Mouse (Mus musculus) megakaryocyte progenitor cell, adult 5-6 weeks (primary cell): ENCODE measurements around the gene Sncg. TPM values are rescaled to one million over a fixed set of nuclear protein-coding genes. Genes with fewer than 3 reads are reported as not detected.

Source experiments
- ATAC-seq: replicated peaks from 2 replicates; pipeline ENCODE4 v1.8.0; 2016; ENCODE audit warnings: mild to moderate bottlenecking, moderate TSS enrichment, inconsistent platforms; ENCODE audit not compliant: poor library complexity
- total RNA-seq, 2 experiments: library from RNA; stranded (forward) in 1 of 2; stranded (reverse) in 1 of 2; fragments of 157-497, 149-512 nt in 1 of 2; fragments of 200-1000 nt in 1 of 2; gene quantifications; 2 replicates each; pipeline versions ENCODE4 v1.2.3 to v1.2.4; 2015 to 2017

Sncg gene
- total RNA-seq, 2 experiments from 2014 or later, result not detected

GRCm38 (mm10) chr14:34344361-34344760, 30.2 kb downstream of the Sncg start:
- no peak for ATAC-seq

DNA sequence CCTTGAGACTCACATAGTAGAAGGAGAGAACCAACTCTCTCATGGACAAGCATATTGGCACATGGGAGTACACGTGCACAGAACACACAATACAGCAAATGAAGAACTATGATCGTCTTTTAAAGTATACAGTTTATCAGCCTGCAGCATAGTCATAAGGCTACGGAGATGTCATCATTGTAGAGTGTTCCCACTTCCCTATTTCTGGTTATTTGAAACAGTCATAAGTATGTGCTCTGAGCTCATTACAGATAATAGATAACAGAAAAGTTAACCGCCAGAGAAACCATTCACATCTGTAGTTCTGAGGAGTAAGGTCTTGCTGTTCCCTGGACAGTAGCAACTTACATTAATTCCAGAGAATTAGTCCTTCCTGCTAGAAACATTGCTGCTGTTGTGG, 31.5 kb downstream of the Sncg start:
- ATAC-seq, result peak; percentile 92

GRCm38 (mm10) chr14:34341993-34342392, 32.6 kb downstream of the Sncg start:
- ATAC-seq, result no peak

DNA sequence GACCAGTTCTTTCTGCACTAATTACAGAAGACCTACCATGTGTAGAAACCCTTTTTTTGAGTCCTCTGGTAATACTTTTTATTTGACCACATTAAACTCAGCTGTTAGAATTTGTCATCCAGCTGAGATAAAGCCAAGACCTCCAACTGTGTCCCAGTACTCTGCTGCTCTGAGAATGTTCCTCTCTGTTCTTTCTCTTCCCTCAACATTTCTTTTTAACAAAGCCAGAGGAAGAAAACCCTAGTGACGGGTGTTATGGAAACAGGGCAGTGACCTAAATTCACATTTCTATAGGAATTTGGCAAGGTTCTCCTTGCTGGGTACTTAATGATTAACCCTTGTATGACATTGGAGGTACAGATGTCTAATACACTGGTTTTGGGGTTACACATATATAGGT, 35.1 kb downstream of the Sncg start:
- ATAC-seq, result no peak

GRCm38 (mm10) chr14:34332476-34332875, 42.1 kb downstream of the Sncg start:
- ATAC-seq, result no peak

DNA sequence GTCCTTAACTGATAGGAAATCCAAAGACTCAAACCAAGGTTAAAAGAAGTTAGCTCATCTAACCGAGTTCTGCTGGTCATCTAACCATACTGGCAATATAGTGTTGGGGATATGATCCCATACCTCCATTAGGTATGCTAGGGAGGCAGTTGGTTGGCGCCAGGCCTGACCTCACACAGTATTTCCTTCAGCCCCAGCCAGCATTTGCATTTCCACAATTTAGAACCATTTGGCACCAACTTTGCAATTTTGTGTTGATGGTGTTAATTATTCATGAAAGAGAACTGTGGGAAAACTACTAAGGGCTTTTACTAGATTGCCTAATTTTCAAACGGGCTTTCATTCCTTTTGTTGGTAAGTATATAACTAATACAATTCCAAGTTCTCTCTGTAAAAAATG, 42.7 kb downstream of the Sncg start:
- ATAC-seq, result no peak

GRCm38 (mm10) chr14:34330657-34331158, 43.9 kb downstream of the Sncg start:
- ATAC-seq, result no peak

GRCm38 (mm10) chr14:34327618-34328017, 47.0 kb downstream of the Sncg start:
- peak; percentile 29; the same call in 1 of the 2 replicates for ATAC-seq

GRCm38 (mm10) chr14:34326606-34327005, 48.0 kb downstream of the Sncg start:
- no peak for ATAC-seq

DNA sequence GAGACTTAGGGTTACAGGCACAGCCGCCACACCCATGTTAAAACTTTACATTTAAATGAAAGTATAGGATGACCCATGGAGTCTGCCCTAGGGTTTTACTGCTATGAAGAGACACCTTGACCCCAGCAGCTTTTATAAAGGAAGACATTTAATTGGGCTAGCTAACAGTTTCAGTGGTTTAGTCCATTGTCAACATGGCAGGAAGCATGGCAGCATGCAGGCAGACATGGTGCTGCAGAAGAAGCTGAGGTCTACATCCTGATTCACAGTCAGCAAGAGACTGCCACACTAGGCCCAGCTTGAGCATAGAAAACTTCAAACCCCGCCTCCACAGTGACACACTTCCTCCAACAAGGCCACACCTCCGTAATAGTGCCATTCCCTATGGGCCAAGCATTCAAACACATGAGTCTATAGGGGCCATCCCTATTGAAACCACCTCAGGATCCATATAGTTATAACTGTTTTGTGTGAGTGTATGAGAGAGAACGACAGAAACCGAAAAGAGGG, 51.0 kb downstream of the Sncg start:
- no peak for ATAC-seq

Other genes starting within 250 kb of the Sncg start
- not detected in 2 replicates for gene Npy4r, start 222.3 kb downstream of the Sncg start, total RNA-seq (2015)
- not detected in 2 replicates for gene Npy4r, start 222.3 kb downstream of the Sncg start, total RNA-seq (2017)
- not detected in 2 replicates for gene Gprin2, start 173.1 kb downstream of the Sncg start, total RNA-seq (2015)
- gene Gprin2, start 173.1 kb downstream of the Sncg start, total RNA-seq (2017), result not detected in 2 replicates
- gene Syt15, start 155.2 kb downstream of the Sncg start, total RNA-seq (2015), result not detected in 2 replicates
- not detected in 2 replicates for gene Syt15, start 155.2 kb downstream of the Sncg start, total RNA-seq (2017)
- 7.9 and 13.2 TPM in 2 replicates for gene Shld2, start 64.3 kb downstream of the Sncg start, total RNA-seq (2015)
- gene Shld2, start 64.3 kb downstream of the Sncg start, total RNA-seq (2017), result 13.3 and 14.2 TPM in 2 replicates
- gene Glud1, start 64.1 kb downstream of the Sncg start, total RNA-seq (2015), result 182 and 187 TPM in 2 replicates
- gene Glud1, start 64.1 kb downstream of the Sncg start, total RNA-seq (2017), result 118 and 134 TPM in 2 replicates
- not detected in 2 replicates for gene Fam25c, start 19.4 kb downstream of the Sncg start, total RNA-seq (2015)
- not detected in 2 replicates for gene Fam25c, start 19.4 kb downstream of the Sncg start, total RNA-seq (2017)
- not detected in 2 replicates for gene Mmrn2, start 676 bp upstream of the Sncg start, total RNA-seq (2015)
- not detected in 2 replicates for gene Mmrn2, start 676 bp upstream of the Sncg start, total RNA-seq (2017)
- 0.39 and 0.68 TPM in 2 replicates for gene Bmpr1a, start 128.6 kb upstream of the Sncg start, total RNA-seq (2015)
- 0.25 and 0.41 TPM in 2 replicates for gene Bmpr1a, start 128.6 kb upstream of the Sncg start, total RNA-seq (2017)
- gene 9230112D13Rik, start 148.0 kb upstream of the Sncg start, total RNA-seq (2015), result not detected in 2 replicates
- gene 9230112D13Rik, start 148.0 kb upstream of the Sncg start, total RNA-seq (2017), result not detected in 2 replicates
- gene Ldb3, start 213.9 kb upstream of the Sncg start, total RNA-seq (2015), result not detected in 2 replicates
- not detected in 2 replicates for gene Ldb3, start 213.9 kb upstream of the Sncg start, total RNA-seq (2017)
- gene Opn4, start 225.4 kb upstream of the Sncg start, total RNA-seq (2015), result not detected in 2 replicates
- gene Opn4, start 225.4 kb upstream of the Sncg start, total RNA-seq (2017), result not detected in 2 replicates